Mouse (Mus musculus): ENCODE data around the gene Plekha7.

GRCm38 (mm10) chr7:116192096-116192595 lies 116.0 kb downstream of the Plekha7 start:
- no peak for TF ChIP-seq CTCF (IDR thresholded peaks at IDR 0.05; ENCODE audit: low read depth)
- TF ChIP-seq EP300 (IDR thresholded peaks at IDR 0.05; ENCODE audit: low read depth): no peak

All from heart, postnatal 0 days (tissue).